Mouse (Mus musculus): ENCODE data around the gene Amy2a1.
"Not testable (repeated sequence)": the region's sequence is repeated elsewhere in the genome, so short reads cannot be mapped to it uniquely, and the experiment has no call there.

The Amy2a1 gene

DNA sequence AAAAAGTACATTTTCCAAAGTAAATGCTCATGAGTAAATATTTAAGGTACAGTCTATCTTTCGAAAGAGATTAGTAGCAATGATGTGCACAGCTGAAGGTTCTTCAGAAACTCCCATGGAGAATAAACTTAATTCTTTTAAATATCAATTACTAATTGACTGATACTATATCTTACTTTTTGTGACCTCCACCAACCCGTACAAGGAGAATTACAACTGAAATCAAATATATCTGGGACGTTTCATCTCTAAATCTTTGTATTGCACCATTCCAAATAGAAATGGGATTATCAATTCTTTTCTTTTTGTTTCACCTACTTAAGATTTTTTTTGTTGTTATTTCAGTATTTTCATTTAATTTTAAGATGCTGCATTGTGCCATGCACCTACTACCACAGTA is at the start of gene Amy2a1:
TSS of gene Amy2a1 (minus strand) at position 101 of the 400 bp plus-strand sequence.
- DNase-seq, result not testable (repeated sequence)

DNA sequence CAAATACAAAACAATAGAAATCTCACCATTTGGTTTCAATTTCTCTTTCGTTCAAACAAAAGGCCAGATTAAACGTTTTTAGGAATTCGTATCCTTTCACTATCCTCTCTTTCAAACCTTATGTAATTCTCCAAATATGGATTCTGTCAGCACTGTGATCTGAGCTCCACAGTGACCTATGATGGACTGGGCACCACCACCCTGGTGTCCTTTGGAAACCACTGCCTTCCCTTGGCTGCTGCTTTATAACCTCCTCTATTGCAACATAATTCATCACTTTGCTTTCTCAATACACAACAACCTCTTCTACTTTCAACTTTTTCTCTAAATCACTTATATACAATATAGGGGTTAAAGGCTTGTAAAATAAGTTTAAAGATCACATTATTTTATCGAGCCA is 42.4 kb upstream of the Amy2a1 start:
- no peak for DNase-seq

DNA sequence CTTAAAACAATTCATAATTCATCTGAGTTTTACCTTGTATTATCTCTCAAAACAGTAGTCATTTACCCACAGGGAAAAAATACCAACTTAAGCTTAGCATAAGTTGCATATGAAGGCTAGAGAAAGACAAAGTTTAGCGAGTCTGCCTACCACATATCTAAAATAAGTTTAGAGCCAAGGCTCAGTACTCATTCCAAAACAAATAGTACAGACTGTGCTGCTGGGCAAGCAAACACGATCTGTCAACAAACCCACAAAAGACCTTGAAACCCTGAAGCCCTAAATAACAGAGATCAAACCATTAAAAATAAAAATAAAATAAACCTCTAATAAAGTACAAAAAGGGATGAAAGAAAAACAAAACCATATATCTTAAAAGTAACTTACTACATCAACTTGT is 41.9 kb upstream of the Amy2a1 start:
- no peak for DNase-seq

DNA sequence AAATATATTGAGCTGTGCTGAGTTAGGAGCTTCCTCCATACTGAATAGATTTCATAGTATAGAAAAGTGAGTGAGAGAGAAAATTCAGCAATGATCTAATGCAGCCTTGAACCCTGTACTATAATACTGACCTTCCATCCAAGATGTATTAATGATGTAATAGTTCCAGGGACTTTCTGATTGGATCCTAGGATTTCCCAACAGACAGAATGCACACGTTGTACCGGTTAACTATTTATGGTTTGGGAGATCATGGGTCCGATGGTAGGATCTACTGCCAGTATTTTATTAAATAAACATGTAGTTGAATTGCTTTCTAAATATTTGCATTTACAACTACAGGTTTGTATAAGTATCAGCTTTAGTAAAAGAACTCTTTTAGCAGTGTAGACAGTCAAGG is 39.9 kb upstream of the Amy2a1 start:
- DNase-seq, result no peak

DNA sequence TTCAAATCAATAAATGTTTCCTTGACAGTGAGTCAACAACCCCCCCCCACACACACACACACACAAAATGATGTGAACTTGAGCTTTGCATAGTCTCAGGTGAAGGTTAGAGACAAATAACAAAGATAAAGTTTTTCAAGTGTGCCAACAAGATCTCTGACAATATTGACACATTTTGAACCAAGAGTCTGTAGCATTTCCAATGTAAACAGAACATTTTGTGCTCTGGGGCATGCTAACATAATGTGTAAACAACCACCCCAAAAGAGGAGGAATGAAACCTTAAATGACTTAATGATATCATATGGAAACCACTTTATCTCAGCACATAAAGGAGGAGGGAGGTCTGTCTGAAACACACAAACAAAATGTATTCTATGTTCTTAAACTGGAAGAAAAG is 7.5 kb upstream of the Amy2a1 start:
- no peak for DNase-seq
